Mouse (Mus musculus): Measurements from ENCODE around the gene Mrps34. TPM values are rescaled to one million over a fixed set of nuclear protein-coding genes. Genes with fewer than 3 reads are reported as not detected.
"Not testable (repeated sequence)": the region's sequence is repeated elsewhere in the genome, so short reads cannot be mapped to it uniquely, and the experiment has no call there.

The Mrps34 gene
- total RNA-seq, 2 experiments from 2014 or later = 4.8 to 5.0 TPM

DNA sequence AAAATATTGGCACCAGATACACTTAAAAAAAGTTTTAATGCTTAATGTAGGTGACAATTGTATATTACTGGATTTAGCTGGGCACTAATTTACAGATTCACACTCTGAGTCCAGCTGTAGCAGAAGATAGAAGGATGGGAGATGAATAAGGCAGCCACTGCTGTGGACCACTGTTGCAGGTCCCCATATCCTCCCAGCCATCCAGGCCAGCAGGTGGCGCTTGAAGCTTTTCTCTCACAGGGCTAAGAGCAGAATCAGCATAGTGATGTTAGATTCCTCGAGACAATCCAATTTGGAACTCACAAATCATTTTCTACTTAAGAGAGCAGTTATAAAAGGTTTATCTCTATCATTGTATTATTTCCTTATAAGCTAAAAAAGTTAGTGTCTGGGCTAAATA is 47.5 kb downstream of the Mrps34 start:
- peak; percentile 83; the same call in 1 of the 2 replicates for ATAC-seq (replicated peaks; ENCODE audit: low FRiP score, poor library complexity, severe bottlenecking)

DNA sequence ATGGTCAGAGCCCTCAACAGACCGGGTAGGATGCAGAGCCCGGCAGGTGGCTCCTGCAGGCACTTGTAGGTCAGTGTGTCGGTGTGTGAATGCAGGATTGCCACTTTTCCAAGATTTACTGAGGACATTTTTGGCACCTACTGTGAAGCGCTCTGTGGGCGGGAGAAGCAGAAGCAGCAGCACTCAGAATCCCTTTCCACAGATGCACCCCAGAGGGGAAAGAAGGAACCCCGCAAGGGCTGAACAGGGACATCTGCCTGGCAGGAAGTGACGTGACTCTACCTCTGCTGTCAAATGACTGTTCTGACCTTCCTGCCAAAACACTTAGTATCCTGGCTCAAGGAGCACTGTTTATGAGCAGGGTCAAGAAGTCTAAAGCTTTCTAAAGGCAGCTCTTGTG is 48.1 kb downstream of the Mrps34 start:
- ATAC-seq (replicated peaks; ENCODE audit: low FRiP score, poor library complexity, severe bottlenecking) = 0 out of 2 replicates have a peak, but pooled peaks have one; percentile 53

DNA sequence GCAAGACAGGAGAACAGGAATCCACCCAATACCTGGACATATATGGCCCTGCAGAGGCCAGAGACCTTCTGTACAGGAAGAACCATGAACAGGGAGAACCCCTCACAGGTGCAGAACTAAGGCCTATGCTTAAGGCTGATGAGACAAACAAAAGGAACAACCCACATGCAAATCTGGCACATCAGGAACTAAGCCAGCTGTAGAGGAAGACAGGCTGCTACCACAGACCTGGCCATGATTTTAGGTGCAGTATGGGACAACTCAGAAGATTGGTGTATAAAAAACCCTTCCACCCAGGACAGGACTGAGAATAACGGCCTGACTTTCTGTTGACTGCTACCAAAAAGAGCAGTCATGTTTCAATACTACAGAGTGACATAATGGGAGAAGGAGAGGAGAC is 48.7 kb downstream of the Mrps34 start:
- not testable (repeated sequence) for ATAC-seq (replicated peaks; ENCODE audit: low FRiP score, poor library complexity, severe bottlenecking)

Other genes starting within 250 kb of the Mrps34 start
- 0.38 TPM in 1 of 2 replicates, not detected in the other for gene Slc9a3r2, start 244.8 kb upstream of the Mrps34 start, total RNA-seq (2015; ENCODE audit: low replicate concordance)
- gene Slc9a3r2, start 244.8 kb upstream of the Mrps34 start, total RNA-seq (2017; ENCODE audit: low replicate concordance) = 0.56 and 1.8 TPM in 2 replicates
- gene Npw, start 236.7 kb upstream of the Mrps34 start, total RNA-seq (2015; ENCODE audit: low replicate concordance) = not detected in 2 replicates
- not detected in 2 replicates for gene Npw, start 236.7 kb upstream of the Mrps34 start, total RNA-seq (2017; ENCODE audit: low replicate concordance)
- gene Zfp598, start 225.4 kb upstream of the Mrps34 start, total RNA-seq (2015; ENCODE audit: low replicate concordance) = 3.7 and 7.9 TPM in 2 replicates
- gene Zfp598, start 225.4 kb upstream of the Mrps34 start, total RNA-seq (2017; ENCODE audit: low replicate concordance) = 4.0 and 4.3 TPM in 2 replicates
- gene Syngr3, start 205.2 kb upstream of the Mrps34 start, total RNA-seq (2015; ENCODE audit: low replicate concordance) = not detected in 2 replicates
- not detected in 2 replicates for gene Syngr3, start 205.2 kb upstream of the Mrps34 start, total RNA-seq (2017; ENCODE audit: low replicate concordance)
- gene Gfer, start 199.0 kb upstream of the Mrps34 start, total RNA-seq (2015; ENCODE audit: low replicate concordance) = 2.7 and 6.3 TPM in 2 replicates
- gene Gfer, start 199.0 kb upstream of the Mrps34 start, total RNA-seq (2017; ENCODE audit: low replicate concordance) = 3.0 and 7.2 TPM in 2 replicates
- gene Noxo1, start 198.9 kb upstream of the Mrps34 start, total RNA-seq (2015; ENCODE audit: low replicate concordance) = not detected in 2 replicates
- not detected in 2 replicates for gene Noxo1, start 198.9 kb upstream of the Mrps34 start, total RNA-seq (2017; ENCODE audit: low replicate concordance)
- 0.58 and 5.9 TPM in 2 replicates for gene Tbl3, start 187.5 kb upstream of the Mrps34 start, total RNA-seq (2015; ENCODE audit: low replicate concordance)
- gene Tbl3, start 187.5 kb upstream of the Mrps34 start, total RNA-seq (2017; ENCODE audit: low replicate concordance) = 4.3 and 11.9 TPM in 2 replicates
- not detected in 2 replicates for gene Rnf151, start 177.1 kb upstream of the Mrps34 start, total RNA-seq (2015; ENCODE audit: low replicate concordance)
- gene Rnf151, start 177.1 kb upstream of the Mrps34 start, total RNA-seq (2017; ENCODE audit: low replicate concordance) = not detected in 2 replicates
- 1,254 and 1,636 TPM in 2 replicates for gene Rps2, start 177.0 kb upstream of the Mrps34 start, total RNA-seq (2015; ENCODE audit: low replicate concordance)
- 281 and 355 TPM in 2 replicates for gene Rps2, start 177.0 kb upstream of the Mrps34 start, total RNA-seq (2017; ENCODE audit: low replicate concordance)
- gene Ndufb10, start 170.6 kb upstream of the Mrps34 start, total RNA-seq (2015; ENCODE audit: low replicate concordance) = 52.0 and 124 TPM in 2 replicates
- gene Ndufb10, start 170.6 kb upstream of the Mrps34 start, total RNA-seq (2017; ENCODE audit: low replicate concordance) = 74.1 and 90.5 TPM in 2 replicates
- gene Rpl3l, start 167.3 kb upstream of the Mrps34 start, total RNA-seq (2015; ENCODE audit: low replicate concordance) = not detected in 2 replicates
- not detected in 2 replicates for gene Rpl3l, start 167.3 kb upstream of the Mrps34 start, total RNA-seq (2017; ENCODE audit: low replicate concordance)
- 177 and 224 TPM in 2 replicates for gene Msrb1, start 158.5 kb upstream of the Mrps34 start, total RNA-seq (2015; ENCODE audit: low replicate concordance)
- gene Msrb1, start 158.5 kb upstream of the Mrps34 start, total RNA-seq (2017; ENCODE audit: low replicate concordance) = 42.8 and 97.5 TPM in 2 replicates
- gene Hs3st6, start 142.1 kb upstream of the Mrps34 start, total RNA-seq (2015; ENCODE audit: low replicate concordance) = not detected in 2 replicates
- not detected in 2 replicates for gene Hs3st6, start 142.1 kb upstream of the Mrps34 start, total RNA-seq (2017; ENCODE audit: low replicate concordance)
- gene Meiob, start 90.8 kb upstream of the Mrps34 start, total RNA-seq (2015; ENCODE audit: low replicate concordance) = not detected in 2 replicates
- gene Meiob, start 90.8 kb upstream of the Mrps34 start, total RNA-seq (2017; ENCODE audit: low replicate concordance) = not detected in 2 replicates
- gene Hagh, start 55.0 kb upstream of the Mrps34 start, total RNA-seq (2015; ENCODE audit: low replicate concordance) = 191 and 222 TPM in 2 replicates
- 223 and 230 TPM in 2 replicates for gene Hagh, start 55.0 kb upstream of the Mrps34 start, total RNA-seq (2017; ENCODE audit: low replicate concordance)
- gene Fahd1, start 44.8 kb upstream of the Mrps34 start, total RNA-seq (2015; ENCODE audit: low replicate concordance) = 58.0 and 66.9 TPM in 2 replicates
- gene Fahd1, start 44.8 kb upstream of the Mrps34 start, total RNA-seq (2017; ENCODE audit: low replicate concordance) = 71.4 and 87.7 TPM in 2 replicates
- not detected in 2 replicates for gene Igfals, start 29.1 kb upstream of the Mrps34 start, total RNA-seq (2015; ENCODE audit: low replicate concordance)
- 0.17 TPM in 1 of 2 replicates, not detected in the other for gene Igfals, start 29.1 kb upstream of the Mrps34 start, total RNA-seq (2017; ENCODE audit: low replicate concordance)
- gene Nubp2, start 8.8 kb upstream of the Mrps34 start, total RNA-seq (2015; ENCODE audit: low replicate concordance) = 25.4 and 31.6 TPM in 2 replicates
- 10.6 and 11.4 TPM in 2 replicates for gene Nubp2, start 8.8 kb upstream of the Mrps34 start, total RNA-seq (2017; ENCODE audit: low replicate concordance)
- gene Spsb3, start 8.5 kb upstream of the Mrps34 start, total RNA-seq (2015; ENCODE audit: low replicate concordance) = 20.4 and 49.3 TPM in 2 replicates
- gene Spsb3, start 8.5 kb upstream of the Mrps34 start, total RNA-seq (2017; ENCODE audit: low replicate concordance) = 28.2 and 35.1 TPM in 2 replicates
- 7.1 and 8.6 TPM in 2 replicates for gene Eme2, start within 50 bp of the Mrps34 start, total RNA-seq (2015; ENCODE audit: low replicate concordance)
- gene Eme2, start within 50 bp of the Mrps34 start, total RNA-seq (2017; ENCODE audit: low replicate concordance) = 10.9 and 12.4 TPM in 2 replicates
- 15.0 and 18.3 TPM in 2 replicates for gene Nme3, start 1.4 kb downstream of the Mrps34 start, total RNA-seq (2015; ENCODE audit: low replicate concordance)
- gene Nme3, start 1.4 kb downstream of the Mrps34 start, total RNA-seq (2017; ENCODE audit: low replicate concordance) = 29.1 and 32.2 TPM in 2 replicates
- 42.7 and 48.3 TPM in 2 replicates for gene Mapk8ip3, start 41.9 kb downstream of the Mrps34 start, total RNA-seq (2015; ENCODE audit: low replicate concordance)
- gene Mapk8ip3, start 41.9 kb downstream of the Mrps34 start, total RNA-seq (2017; ENCODE audit: low replicate concordance) = 109 and 222 TPM in 2 replicates
- gene Jpt2, start 65.6 kb downstream of the Mrps34 start, total RNA-seq (2015; ENCODE audit: low replicate concordance) = 20.8 and 28.6 TPM in 2 replicates
- gene Jpt2, start 65.6 kb downstream of the Mrps34 start, total RNA-seq (2017; ENCODE audit: low replicate concordance) = 22.9 and 40.1 TPM in 2 replicates
- gene Cramp1l, start 120.7 kb downstream of the Mrps34 start, total RNA-seq (2015; ENCODE audit: low replicate concordance) = 16.7 and 18.0 TPM in 2 replicates
- gene Cramp1l, start 120.7 kb downstream of the Mrps34 start, total RNA-seq (2017; ENCODE audit: low replicate concordance) = 16.2 and 19.0 TPM in 2 replicates
- 61.9 and 62.3 TPM in 2 replicates for gene Ift140, start 121.0 kb downstream of the Mrps34 start, total RNA-seq (2015; ENCODE audit: low replicate concordance)
- gene Ift140, start 121.0 kb downstream of the Mrps34 start, total RNA-seq (2017; ENCODE audit: low replicate concordance) = 158 and 187 TPM in 2 replicates
- not detected in 2 replicates for gene Tmem204, start 188.5 kb downstream of the Mrps34 start, total RNA-seq (2015; ENCODE audit: low replicate concordance)
- gene Tmem204, start 188.5 kb downstream of the Mrps34 start, total RNA-seq (2017; ENCODE audit: low replicate concordance) = not detected in 2 replicates
- gene Telo2, start 220.9 kb downstream of the Mrps34 start, total RNA-seq (2015; ENCODE audit: low replicate concordance) = 3.5 and 5.9 TPM in 2 replicates
- 6.3 and 11.6 TPM in 2 replicates for gene Telo2, start 220.9 kb downstream of the Mrps34 start, total RNA-seq (2017; ENCODE audit: low replicate concordance)
- gene Ptx4, start 225.6 kb downstream of the Mrps34 start, total RNA-seq (2015; ENCODE audit: low replicate concordance) = not detected in 2 replicates
- not detected in 2 replicates for gene Ptx4, start 225.6 kb downstream of the Mrps34 start, total RNA-seq (2017; ENCODE audit: low replicate concordance)
- 3.7 and 8.6 TPM in 2 replicates for gene Clcn7, start 238.3 kb downstream of the Mrps34 start, total RNA-seq (2015; ENCODE audit: low replicate concordance)
- gene Clcn7, start 238.3 kb downstream of the Mrps34 start, total RNA-seq (2017; ENCODE audit: low replicate concordance) = 6.0 and 9.1 TPM in 2 replicates

All from erythroblast, adult 5-6 weeks (primary cell).